Mouse (Mus musculus) mesoderm, embryonic 11.5 days (tissue): Measurements from ENCODE around the gene Pctp.

Experiments used
- DNase-seq: peaks from one replicate; pipeline ENCODE4 v3.0.0-alpha.2; 2012; ENCODE audit warnings: low read depth, low spot score

Pctp gene

DNA sequence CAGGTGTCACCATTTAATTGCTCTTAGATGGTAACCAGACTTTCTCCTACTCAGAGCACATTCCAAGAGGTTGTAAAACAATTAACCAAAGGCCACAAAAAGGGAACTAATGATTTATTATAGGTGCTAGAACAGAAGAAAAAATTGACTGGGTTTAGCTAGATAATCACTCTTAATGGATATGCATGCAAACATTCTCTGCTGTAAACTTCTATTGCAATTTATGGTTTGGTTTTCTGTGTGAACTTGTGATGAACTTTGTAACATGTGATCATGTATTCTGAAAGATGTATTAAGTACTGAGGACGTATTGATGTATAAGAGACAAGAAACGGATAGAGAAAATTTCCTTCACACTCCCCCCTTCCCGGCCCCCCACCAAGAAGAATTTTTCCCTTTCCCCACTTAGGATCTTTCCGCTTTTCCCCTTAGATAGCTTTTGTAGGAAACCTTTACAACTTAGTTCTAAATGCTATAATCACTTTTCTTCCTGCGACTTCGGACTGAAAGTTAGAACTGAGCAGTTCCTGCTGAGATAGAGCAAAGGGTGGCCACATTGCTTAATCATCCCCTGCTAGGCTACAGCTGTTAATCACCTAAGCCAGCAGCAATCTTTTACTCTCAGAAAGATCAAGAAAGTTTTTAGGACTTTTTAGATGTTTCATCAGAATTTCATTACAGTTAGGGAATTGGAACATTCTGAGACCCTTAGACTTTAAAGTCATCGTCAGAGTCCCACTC, 5.3 kb upstream of the Pctp start:
- no peak for DNase-seq

DNA sequence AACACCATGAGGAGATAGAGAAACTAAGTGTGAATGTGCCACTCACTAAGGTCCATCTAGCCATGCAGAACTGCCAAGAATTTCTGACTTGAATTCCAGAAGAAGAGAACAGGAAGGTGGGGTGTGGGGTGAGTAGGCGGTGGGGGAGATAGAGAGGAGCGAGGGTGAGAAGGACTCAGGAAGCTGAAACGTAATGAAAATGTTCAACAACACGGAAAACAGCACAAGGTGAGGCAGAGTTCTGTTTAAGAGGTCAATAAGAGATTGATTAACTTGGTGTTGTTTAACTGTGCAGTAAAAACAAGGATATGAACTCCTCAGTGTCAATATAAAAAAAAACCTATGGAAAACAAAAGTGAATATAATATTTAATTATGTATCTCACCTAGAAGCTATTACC, 3.4 kb upstream of the Pctp start:
- no peak for DNase-seq

DNA sequence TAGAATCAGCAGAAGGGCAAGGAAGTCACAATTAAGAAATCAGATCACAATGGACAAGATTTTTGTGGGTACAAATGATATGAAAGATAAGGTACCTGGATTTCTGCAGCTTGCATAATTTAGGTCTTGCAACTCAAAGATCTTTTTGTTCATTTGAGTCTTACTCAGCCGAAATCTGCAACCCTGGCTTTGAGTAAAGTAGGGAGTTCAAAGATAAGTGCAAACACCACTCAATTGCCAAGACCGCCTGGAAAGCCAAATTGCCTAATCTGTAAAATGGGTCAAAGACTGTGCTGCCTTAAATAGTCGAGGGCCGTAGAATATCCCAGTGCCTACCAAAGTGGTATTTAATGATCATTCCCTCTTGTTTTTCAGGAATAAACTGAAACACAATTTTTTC, 692 bp upstream of the Pctp start:
- no peak for DNase-seq

DNA sequence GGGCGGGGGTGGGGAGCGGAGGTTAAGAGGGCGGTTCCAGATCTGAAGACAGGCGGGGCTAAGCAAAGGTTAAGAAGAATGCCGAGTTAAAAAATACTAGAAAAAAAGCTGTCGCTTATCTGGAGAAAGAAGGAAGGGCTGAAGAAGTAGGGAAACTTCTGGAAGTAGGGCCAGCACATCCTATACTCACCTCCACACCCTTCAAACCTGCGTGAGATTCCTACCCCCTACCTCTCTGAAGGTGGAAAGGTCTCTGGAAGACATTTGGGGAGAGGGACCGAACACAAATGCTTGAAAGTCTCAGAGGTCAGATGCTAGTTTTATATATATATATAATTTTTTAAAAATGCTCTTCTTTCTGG, 274 bp upstream of the Pctp start:
- DNase-seq = no peak

DNA sequence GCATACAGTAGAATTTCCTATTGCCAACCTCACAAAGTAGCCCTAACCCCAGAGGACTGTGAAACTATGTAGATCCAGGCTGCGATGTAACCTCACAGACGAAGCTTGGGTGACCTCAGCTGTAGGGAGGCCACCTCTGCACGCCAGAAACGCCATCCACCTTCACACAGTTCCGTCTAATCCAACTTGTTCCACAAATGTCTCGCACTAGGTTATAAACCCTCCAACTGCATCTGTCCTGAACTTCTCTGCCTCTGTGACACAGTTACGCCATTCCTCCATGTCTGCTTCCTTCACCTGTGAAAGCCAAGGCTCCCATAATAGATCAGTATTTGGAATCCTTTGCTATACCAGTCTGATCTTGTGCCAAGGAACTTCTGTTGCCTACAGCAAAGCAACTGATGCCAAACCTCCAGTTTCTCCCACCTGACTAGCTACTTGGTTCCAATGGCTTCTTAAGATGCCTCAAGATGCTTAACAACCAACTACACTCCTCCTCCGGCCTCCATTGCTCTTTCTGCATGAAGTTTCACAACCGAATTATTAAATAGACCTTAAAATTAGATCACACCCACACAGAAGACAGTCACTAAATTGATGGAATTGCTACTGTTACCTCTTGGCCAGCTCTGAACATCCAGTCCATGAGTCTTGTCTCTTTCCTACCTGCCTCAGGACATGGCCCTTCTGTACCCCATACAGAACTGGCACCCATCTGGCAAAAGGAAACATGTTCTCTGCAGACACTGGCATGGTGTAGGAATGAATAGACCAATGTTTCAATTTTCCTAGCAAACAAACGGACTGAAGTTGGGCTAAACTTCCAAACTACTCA, 1.1 kb downstream of the Pctp start:
- no peak for DNase-seq

DNA sequence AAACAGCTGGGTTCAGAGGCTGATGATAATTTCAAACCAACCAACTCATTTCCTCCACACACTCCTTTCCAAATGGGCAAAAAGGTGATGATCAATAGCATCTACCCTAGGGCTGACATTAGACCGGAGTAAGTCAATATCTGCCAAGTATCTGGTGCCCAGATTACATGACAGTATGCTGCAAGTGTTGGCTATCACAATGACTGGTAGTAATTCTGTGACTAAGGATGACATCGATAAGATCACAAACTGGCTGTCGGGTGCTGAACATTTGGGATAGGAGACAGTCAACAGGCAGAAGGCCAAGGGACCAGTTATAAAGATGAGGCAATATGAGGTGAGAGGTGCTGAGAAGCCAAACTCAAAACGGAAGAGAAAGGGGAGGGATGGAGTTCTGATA, 2.0 kb downstream of the Pctp start:
- DNase-seq = no peak

DNA sequence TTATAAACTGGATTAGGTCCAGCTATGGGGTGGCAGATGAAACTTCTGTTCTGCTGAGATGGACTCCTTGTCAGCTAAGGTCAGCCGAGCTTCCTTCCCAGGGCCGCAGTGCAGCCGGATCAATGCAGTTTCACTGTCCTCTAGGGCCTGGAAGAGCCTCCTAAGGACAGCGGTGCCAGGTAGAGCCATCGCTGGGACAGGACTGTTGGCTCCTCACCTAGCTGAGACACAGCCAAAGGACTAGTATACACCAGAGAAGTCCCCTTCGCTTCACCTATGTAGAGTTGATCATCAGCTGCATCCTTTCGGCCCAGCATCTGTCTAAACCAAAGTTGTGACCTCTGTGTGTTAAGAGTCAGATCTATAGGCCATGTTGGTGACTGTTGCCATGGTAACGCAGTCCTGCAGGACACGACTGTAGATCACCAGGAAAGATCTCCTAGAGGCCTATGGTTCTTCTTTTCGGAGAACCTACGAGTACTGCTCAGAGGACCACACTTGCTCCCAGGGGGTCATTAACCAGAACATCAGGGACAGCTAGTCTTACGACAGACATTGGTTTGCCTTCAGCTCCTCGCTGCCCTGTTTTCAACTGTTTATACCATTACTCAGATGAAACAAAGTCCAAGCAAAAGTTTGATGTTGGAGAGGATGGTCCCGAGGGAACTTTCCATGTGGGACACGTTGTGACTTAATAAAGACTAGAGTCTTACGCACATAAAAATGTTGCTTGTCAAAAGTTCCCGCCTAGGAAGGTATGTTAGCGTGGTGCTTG, 3.5 kb downstream of the Pctp start:
- no peak for DNase-seq

DNA sequence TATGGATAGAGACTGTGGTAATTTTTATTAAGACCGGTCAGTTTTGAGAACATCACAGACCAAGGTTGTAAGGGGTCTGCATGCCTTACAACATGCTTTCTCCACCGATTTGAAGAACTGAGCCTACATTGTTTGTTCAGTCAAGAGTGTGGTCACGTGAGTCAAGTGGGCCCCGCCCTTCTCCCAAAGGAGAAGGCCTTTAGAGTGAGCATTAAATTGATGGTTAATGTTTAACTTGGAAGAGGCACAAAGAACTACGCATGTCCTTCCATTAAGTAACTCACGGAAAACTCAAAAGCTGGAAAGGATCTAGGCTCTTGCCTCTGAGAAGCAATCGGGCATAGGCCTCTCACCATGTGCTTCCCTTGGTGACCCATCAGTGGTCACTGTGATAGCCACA, 5.8 kb downstream of the Pctp start:
- no peak for DNase-seq

DNA sequence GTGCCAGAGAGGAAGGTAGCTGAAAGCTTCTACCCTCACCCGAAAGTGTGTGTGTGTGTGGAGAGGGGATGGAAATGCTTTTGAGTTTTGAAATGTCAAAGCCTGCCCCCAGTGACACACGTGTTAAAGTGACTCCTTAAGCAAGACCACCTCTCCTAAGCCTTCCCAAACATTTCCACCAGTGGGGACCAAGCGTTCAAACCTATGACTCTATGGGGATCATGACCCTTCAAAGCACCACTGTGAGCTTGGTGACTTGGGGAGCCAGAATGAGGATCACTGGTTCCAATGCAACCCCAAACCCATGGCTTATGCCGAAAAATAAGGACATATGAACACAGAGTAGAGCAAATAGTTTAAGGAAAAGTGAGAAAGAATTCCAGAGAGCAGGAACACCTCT, 6.3 kb downstream of the Pctp start:
- no peak for DNase-seq

DNA sequence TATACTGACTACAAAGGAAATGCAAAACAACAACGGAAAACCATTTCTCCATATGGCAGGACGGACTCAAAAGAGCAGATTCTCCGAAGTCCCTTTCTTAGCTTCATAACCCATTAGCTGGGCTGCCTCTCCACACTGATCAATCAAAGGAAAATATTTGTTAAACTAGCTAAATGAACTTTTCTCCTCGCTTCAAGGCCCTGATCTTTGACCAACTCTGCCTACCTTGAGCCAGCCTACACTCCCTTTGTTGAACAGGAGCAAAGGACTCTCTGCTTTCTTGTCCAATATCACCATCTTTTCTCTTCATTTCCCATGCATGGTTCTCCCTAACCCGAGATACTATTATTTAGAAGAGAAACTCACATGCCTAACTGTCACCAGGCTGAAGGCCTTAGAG, 7.1 kb downstream of the Pctp start:
- no peak for DNase-seq

DNA sequence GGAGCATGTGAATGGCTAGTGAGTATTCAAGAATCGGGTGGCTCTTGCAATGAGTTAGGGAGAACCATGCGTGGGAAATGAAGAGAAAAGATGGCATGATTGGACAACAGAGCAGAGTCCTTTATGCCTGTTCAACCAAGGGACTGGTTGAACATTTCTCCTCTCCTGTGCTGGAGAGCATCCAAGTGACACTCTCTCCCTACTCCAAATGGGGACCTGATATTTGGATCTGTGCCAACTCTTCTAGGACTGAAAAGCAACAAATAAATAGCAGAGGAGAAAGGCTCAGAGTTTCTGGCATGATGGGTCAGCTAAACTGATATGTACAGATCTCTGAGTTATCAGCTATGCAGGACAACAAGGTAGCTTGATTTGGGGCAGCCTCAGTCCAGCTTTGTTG, 8.0 kb downstream of the Pctp start:
- no peak for DNase-seq

DNA sequence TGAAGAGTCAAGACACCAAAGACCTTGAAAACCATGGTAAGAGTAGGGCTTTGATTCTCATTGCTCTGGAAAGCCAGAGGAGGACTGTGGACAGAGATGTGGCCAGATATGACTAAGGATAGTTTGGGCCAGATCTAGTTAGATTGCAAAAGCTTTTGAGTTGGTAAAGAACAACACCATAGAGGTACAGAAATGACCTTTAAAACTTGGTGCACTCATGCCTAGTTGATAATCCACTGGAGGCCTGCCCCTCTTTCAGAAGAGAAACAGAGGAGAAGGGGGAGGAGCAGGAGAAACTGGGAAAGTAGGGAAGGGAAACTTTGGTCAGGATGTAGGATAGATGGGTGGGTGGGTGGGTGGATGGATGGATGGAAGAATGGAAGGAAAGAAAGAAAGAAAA, 11.0 kb downstream of the Pctp start:
- no peak for DNase-seq

DNA sequence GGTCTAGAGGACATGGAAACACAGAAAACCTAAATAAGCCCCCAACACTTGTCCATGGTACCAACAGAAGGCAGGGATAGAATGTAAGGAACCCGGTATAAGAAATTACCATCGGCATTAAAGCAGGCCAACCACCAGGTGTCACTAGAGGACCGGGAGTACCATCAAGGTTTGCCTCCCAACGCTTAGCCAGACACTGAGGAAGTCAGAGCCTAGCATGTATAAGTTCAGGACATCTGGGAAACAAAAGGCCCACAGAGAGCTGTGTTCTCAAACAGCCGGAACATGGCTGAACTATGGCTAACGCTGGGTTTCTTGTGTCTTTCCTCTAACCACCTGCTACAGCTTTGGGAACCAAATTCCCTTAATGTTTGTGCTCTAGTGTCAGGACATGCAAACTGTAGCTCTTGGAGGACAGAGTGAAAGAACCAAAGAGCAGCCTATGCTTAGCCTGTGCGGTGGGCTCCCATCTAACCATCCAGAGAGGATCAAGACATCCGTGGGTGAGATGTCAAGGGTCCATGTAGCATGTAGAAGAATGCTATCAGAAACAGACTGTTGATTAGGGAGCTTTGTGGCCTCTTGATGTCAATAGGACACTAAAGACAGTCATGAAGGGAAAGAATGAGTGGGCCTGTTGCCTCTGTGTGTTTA, 13.6 kb downstream of the Pctp start:
- DNase-seq = peak; percentile 85

DNA sequence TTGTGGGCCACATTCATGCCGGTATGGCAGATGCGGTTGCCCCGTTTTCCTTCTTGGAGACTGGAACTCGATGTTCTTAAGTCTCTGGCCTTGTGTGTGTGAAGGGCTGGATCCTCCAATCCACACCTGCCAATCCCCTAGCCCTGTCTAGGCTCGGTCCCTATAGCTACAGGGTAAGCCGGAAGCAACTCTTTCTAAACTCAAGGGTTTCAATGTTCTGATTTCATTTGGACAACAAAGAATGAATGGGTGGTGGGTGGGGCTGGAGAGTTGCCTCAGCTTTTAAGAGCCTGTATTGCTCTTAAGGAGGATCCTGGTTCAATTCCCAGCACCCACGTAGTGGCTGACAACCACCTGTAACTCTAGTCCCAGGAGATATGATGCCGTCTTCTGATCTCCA, 16.2 kb downstream of the Pctp start:
- DNase-seq = no peak

DNA sequence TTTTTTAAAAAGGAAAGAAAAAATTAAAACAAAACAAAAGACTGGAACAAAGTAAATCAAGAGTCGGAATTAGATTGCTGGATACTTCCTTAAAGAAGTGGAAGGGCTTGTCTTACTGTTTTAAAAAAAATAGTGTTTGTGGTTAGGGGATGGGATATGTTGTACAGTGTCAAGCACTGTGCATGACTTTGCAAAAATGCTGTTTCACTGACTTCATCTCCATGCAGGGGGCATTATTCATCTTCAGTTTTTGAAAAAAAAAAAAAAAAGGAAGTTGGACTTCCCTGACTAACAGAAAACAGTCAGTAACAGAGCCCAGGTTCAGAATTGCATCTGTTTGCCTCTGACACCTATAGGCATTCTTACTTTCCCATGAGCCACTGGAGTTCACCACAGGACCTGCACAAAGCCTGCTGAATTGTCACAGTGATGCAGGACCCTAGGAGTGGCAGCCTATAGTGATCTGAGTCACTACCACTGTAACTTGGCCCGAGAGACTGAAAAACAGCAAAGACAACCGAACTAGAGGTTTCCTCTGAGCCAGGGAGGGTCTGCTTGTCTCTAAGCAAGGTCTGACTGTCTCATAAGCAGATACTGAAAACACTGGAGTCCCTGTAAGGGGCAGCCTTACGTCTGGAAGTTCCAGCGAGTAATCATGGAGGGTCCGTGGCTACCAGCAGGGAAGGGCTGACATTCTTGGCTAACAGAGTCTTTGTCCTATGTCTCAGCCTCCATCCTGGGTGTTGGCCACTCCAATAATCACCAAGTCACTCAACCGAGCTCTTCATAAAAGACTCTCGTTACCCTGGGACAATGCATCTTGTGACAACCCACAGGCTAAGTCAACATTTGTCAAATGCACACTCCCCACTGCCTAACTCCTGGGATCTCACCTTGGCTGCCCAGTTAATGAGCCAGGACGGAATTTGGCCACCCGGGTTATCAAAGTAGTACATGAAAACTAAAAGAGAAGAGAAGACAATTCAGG, 17.2 kb downstream of the Pctp start:
- DNase-seq = no peak

DNA sequence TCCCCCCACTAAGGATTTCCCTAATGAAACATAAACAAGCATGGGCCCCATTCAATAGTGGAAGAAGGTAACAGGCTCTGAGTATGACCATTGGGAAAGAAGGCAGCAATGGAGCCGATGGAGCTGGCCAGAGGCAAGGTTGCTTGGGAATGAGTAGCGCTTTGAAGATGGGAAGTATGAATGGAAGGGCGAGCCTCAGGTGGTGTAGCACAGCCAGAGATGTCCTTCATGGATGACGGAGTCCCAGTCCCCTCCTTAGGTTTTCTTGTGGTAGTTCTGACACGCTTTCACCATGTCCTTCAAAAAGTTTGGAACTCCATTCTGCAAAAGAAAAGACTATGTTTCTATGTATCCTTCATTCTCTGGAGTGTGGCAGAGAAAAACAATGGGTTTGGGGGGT, 18.3 kb downstream of the Pctp start:
- no peak for DNase-seq

DNA sequence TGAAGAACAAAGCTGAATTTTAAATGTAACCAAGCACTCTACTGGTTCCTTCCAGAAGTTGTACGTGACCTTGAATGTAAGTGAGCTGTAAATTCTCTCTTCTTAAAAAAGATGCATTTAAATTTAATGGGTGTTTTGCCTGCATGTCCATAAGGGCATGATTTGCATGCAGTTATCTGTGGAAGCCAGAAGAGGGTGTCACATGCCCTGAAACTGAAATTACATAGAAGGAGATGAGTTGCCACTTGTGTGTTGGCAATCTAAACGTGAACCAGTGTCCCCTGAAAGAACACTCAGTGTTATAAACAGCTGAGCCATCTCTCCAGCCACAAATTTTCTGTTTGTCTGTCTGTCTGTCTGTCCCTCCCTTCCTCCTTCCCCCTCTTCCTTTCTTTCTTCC, 19.8 kb downstream of the Pctp start:
- no peak for DNase-seq

DNA sequence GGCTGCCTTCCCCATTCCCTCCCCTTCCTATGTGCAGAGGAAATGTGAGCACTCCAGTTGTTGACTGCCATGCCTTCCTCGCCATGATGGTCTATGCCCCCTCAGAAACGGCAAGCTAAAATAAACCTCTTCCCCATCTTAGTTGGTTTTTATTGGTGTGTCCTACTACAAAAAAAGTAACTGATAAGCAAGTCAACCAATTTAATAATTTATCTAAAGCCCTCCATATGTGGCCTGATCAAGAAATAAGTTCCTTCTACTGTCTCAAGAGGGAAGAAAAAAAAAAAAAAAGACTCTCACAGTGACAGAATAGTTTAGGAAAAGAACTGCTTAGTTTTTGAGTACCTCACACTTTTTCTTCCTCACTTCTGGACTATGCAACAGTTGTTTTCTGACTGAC, 22.6 kb downstream of the Pctp start:
- no peak for DNase-seq

DNA sequence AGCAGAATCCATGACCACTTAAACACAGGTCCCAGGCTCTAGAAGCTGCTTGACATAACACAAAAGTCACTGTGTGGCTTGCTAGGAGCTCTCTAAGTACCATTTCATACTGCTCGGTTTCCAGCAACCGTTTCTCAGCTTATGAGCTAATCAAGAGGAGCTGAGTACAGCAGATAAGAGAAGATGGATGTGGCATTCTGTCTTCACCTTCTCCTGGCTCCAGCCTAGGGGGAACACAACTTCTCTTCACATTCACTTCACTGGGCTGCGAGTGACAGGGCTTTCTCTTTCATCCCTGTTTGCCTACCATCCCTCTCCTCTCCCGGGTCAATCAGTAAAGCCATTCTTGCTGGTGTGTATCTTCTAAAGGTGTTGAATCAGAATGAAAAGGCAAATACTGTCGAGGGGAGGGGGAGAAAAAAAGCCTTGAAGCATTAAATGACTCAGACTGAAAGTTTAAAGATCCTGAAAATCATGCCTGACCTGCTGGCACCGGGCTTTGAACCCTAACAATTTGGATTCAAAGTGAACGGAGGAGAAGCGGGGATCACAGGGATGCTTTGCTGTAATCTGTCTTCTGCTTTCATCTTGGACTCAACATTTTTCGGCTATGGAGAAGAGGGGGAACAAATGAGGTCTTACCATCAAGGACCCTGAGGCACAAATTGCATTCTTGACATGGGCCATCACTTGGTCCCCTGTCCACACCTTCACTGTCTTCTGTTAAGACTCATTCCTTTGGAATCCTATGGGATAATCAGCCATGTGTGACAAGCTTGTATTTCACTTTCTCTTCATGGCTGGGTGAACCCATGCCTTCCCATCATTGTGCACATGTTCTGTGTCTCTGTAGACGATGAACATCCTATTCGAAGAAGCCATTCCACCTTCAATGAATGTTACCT, 23.5 kb downstream of the Pctp start:
- DNase-seq = no peak

DNA sequence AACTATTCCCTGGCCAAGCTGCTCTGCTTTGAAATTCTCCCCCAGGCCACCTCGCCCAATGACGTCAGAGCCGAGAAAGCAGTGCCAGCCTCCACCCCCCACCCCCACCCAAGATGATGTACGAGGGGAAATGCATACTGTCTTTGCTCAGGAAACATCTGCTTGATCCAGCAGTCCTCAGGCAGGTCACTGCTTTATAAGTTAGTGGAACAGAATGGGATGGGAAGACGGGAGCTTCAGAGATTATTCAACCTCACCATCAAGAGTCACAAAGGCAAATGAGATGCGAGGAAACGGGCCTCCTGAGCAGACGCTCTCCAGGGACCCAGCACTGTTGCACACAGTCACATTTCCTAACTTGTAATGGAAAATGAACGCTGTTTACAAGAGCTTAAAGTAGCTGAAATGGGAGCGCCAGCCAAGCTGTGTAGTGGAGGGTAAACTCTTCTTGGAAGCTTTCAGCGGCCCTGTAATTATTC, 24.3 kb downstream of the Pctp start:
- peak; percentile 35 for DNase-seq
